Mouse (Mus musculus) retina, embryonic 14.5 days (tissue): ENCODE results near the gene Smpd4.

Experiments
- DNase-seq: peaks from one replicate; pipeline ENCODE4 v3.0.0-alpha.2; 2015; ENCODE audit warnings: low spot score

Smpd4 gene

GRCm38 (mm10) chr16:17619198-17620105, at the start of gene Smpd4:
Gene Smpd4, plus strand, starts transcription at chr16:17619354.
- peak; percentile 94 for DNase-seq

- peak; percentile 53 for DNase-seq
These were observed 43.0 kb upstream of the Smpd4 start for GRCm38 (mm10) chr16:17575870-17576824.

- DNase-seq = no peak
These were observed 42.3 kb upstream of the Smpd4 start for GRCm38 (mm10) chr16:17576825-17577215.

GRCm38 (mm10) chr16:17583064-17583463, 36.1 kb upstream of the Smpd4 start, which contains the start of gene Slc7a4:
Gene Slc7a4, minus strand, starts transcription at chr16:17583214.
- peak; percentile 65 for DNase-seq

GRCm38 (mm10) chr16:17584555-17584954, 34.6 kb upstream of the Smpd4 start:
- no peak for DNase-seq

- no peak for DNase-seq
These were observed 28.4 kb upstream of the Smpd4 start for GRCm38 (mm10) chr16:17590731-17591130.

- peak; percentile 21 for DNase-seq
These were observed 18.1 kb upstream of the Smpd4 start for GRCm38 (mm10) chr16:17600944-17601562.

- DNase-seq = no peak
These were observed 14.2 kb upstream of the Smpd4 start for GRCm38 (mm10) chr16:17604941-17605340.

GRCm38 (mm10) chr16:17605684-17606083, 13.5 kb upstream of the Smpd4 start:
- DNase-seq = no peak

- DNase-seq = no peak
These were observed 7.8 kb upstream of the Smpd4 start for GRCm38 (mm10) chr16:17611383-17611782.

GRCm38 (mm10) chr16:17614740-17615139, 4.4 kb upstream of the Smpd4 start:
- DNase-seq = peak; percentile 9

- DNase-seq = no peak
These were observed 2.9 kb upstream of the Smpd4 start for GRCm38 (mm10) chr16:17616212-17616611.

GRCm38 (mm10) chr16:17617922-17618565, 1.1 kb upstream of the Smpd4 start:
- peak; percentile 78 for DNase-seq

- DNase-seq = no peak
These were observed 2.8 kb downstream of the Smpd4 start for GRCm38 (mm10) chr16:17621936-17622335.

GRCm38 (mm10) chr16:17625488-17626268, 6.5 kb downstream of the Smpd4 start:
- DNase-seq = peak; percentile 79

GRCm38 (mm10) chr16:17626269-17626555, 7.1 kb downstream of the Smpd4 start:
- DNase-seq = no peak

- no peak for DNase-seq
These were observed 13.4 kb downstream of the Smpd4 start for GRCm38 (mm10) chr16:17632580-17632979.

- peak; percentile 39 for DNase-seq
These were observed 14.5 kb downstream of the Smpd4 start for GRCm38 (mm10) chr16:17633481-17634181.

- no peak for DNase-seq
These were observed 17.8 kb downstream of the Smpd4 start for GRCm38 (mm10) chr16:17636904-17637303.

GRCm38 (mm10) chr16:17637610-17638009, 18.5 kb downstream of the Smpd4 start:
- DNase-seq = no peak
